Mouse (Mus musculus): ENCODE data around the gene Slain1. TPM values are rescaled to one million over a fixed set of nuclear protein-coding genes. Genes with fewer than 3 reads are reported as not detected.

Gene Slain1
- polyA plus RNA-seq, 1 experiment from 2014 or later: 0.99 TPM

DNA sequence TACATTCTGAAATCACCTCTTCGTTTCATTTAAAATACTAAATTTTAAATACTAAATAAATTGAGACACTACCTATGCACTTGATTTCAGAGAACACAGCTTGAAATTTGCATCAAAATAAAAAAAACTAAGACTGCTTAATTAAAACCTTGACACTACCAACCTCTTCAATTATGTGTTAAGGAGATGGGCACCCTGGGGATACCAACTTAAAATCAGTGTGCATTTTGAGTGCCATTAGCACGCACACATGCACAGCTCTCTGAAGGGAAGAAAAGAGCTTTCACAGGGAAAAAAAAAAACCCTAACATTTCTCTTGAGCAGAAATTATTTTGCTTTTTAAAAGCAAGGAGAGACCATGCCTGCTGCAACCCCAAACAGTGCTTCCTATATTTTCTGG, 2.0 kb upstream of the Slain1 start:
- peaks cover 8% of the 10 kb centered on the region for H3K4me1 ChIP-seq (ENCODE audit: insufficient read depth, low read length)
- no peak overlapping the region for H3K27ac ChIP-seq (ENCODE audit: low read length)
- H3K4me3 ChIP-seq (ENCODE audit: low read length): no peak overlapping the region
- no peaks in the 10 kb centered on the region for H3K36me3 ChIP-seq (ENCODE audit: insufficient read depth, low read length)
- WGBS: 97% methylated on average over 2 of the region's 2 CpGs
- no peaks in the 10 kb centered on the region for H3K9me3 ChIP-seq (ENCODE audit: low read length)
- no peak for ATAC-seq (ENCODE audit: low FRiP score, low TSS enrichment)
- no peak overlapping the region for H3K4me2 ChIP-seq (replicated peaks; ENCODE audit: low read depth, low read length)
- H3K27me3 ChIP-seq (ENCODE audit: insufficient read depth, low read length): peaks cover 20% of the 10 kb centered on the region; the same call in 1 of the 2 replicates
- H3K9ac ChIP-seq (replicated peaks; ENCODE audit: low read length): no peak overlapping the region

DNA sequence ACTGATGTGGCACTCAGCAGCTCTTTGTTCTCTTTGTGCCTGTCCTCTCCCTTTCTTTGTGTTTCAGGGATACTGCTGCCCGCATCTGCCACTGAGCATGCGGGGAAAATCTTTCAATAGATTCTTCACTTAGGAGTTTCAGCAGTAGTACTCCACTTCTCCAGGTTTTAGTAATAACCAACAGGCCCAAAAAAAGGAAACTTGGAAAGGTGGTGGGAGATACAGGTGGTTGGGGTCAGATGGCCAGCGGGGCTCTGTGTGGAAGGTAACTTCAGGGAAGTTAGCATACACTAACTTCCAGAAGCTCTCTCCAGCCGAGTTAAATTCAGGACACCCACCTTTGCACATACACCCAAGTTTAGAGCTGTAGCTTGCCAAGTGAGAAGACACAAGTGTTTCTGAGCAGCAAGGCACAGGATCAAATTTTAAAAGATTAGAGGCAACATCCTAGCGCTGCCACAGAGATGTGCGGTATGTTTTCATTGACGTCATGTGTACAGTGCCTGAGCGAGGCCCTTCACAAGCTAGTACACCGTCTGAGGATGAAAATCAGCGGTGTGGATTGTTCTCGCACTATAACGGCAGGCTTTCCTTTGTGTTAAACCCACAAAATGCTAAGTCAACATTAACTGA, 1.3 kb upstream of the Slain1 start:
- no peak for ATAC-seq (ENCODE audit: low FRiP score, low TSS enrichment)
- H3K4me2 ChIP-seq (replicated peaks; ENCODE audit: low read depth, low read length): peak overlapping the region; percentile 38
- WGBS: 25% methylated on average over 12 of the region's 12 CpGs
- no peak overlapping the region for H3K27ac ChIP-seq (ENCODE audit: low read length)
- no peak overlapping the region; the same call in 1 of the 2 replicates for H3K9ac ChIP-seq (replicated peaks; ENCODE audit: low read length)
- peak overlapping the region; percentile 8; the same call in 1 of the 2 replicates for H3K4me3 ChIP-seq (ENCODE audit: low read length)
- H3K9me3 ChIP-seq (ENCODE audit: low read length): no peaks in the 10 kb centered on the region
- H3K4me1 ChIP-seq (ENCODE audit: insufficient read depth, low read length): peaks cover 8% of the 10 kb centered on the region
- H3K27me3 ChIP-seq (ENCODE audit: insufficient read depth, low read length): peaks cover 20% of the 10 kb centered on the region; the same call in 1 of the 2 replicates
- no peaks in the 10 kb centered on the region for H3K36me3 ChIP-seq (ENCODE audit: insufficient read depth, low read length)

DNA sequence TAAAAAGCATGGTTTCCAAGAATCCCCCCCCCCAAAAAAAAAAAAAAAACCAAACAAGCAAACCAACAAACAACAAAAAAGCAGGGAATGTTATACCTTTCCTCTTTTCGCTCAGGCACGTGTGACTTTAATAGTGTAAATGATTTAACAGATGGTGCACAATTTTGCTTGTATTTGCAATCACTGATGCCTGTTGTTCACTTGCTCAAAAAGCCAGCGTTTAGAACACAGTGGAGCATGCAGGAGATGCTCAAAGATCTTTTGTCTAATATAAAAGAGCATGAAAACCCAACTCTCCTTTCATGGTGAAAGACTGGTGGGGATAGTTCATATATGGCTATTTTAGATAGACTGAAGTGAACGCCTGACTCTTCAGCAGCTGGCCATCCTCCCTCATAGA, 726 bp upstream of the Slain1 start:
- no peak for ATAC-seq (ENCODE audit: low FRiP score, low TSS enrichment)
- H3K9me3 ChIP-seq (ENCODE audit: low read length): no peaks in the 10 kb centered on the region
- no peaks in the 10 kb centered on the region for H3K36me3 ChIP-seq (ENCODE audit: insufficient read depth, low read length)
- H3K4me2 ChIP-seq (replicated peaks; ENCODE audit: low read depth, low read length): peak overlapping the region; percentile 92
- H3K9ac ChIP-seq (replicated peaks; ENCODE audit: low read length): no peak overlapping the region
- 34% methylated on average over 4 of the region's 4 CpGs for WGBS
- peaks cover 8% of the 10 kb centered on the region for H3K4me1 ChIP-seq (ENCODE audit: insufficient read depth, low read length)
- peaks cover 20% of the 10 kb centered on the region; the same call in 1 of the 2 replicates for H3K27me3 ChIP-seq (ENCODE audit: insufficient read depth, low read length)
- H3K4me3 ChIP-seq (ENCODE audit: low read length): no peak overlapping the region
- H3K27ac ChIP-seq (ENCODE audit: low read length): no peak overlapping the region

DNA sequence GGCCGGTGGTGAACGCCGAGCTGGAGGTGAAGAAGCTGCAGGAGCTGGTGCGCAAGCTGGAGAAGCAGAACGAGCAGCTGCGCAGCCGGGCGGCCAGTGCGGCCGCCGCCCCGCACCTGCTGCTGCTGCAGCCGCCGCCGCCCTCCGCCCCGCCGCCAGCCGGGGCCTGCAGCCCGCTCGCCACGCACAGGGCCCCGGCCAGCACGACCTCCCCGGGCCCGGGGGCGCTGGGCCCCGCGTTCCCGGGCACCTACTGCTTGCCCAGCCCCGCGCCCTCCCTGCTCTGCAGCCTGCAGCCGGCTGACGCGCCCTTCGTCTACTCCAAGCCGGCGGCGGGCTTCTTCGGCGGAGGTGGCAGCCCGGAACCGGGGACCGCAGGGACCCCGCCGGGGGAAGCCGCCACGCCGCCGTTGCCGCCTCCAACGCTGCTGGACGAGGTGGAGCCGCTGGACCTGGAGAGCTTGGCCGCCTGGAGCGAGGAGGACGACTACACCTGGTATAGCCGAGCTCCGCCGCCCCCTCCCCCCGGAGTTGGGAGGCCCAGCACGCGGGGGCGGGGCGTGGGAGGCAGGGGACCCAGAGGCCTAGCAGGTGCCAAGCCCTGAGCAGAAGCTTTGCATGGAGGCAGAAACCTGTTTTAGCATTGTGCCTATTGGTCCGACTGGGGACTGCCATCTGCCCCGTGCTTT, 529 bp downstream of the Slain1 start:
- H3K27ac ChIP-seq (ENCODE audit: low read length): peak overlapping the region; percentile 85
- peak; percentile 82 for ATAC-seq (ENCODE audit: low FRiP score, low TSS enrichment)
- H3K9me3 ChIP-seq (ENCODE audit: low read length): no peaks in the 10 kb centered on the region
- H3K4me1 ChIP-seq (ENCODE audit: insufficient read depth, low read length): peaks cover 8% of the 10 kb centered on the region
- peak overlapping the region; percentile 75 for H3K9ac ChIP-seq (replicated peaks; ENCODE audit: low read length)
- H3K4me2 ChIP-seq (replicated peaks; ENCODE audit: low read depth, low read length): peak overlapping the region; percentile 92
- H3K4me3 ChIP-seq (ENCODE audit: low read length): peak overlapping the region; percentile 70
- WGBS: under 1% methylated on average over 51 of the region's 67 CpGs
- peaks cover 20% of the 10 kb centered on the region; the same call in 1 of the 2 replicates for H3K27me3 ChIP-seq (ENCODE audit: insufficient read depth, low read length)
- H3K36me3 ChIP-seq (ENCODE audit: insufficient read depth, low read length): no peaks in the 10 kb centered on the region

DNA sequence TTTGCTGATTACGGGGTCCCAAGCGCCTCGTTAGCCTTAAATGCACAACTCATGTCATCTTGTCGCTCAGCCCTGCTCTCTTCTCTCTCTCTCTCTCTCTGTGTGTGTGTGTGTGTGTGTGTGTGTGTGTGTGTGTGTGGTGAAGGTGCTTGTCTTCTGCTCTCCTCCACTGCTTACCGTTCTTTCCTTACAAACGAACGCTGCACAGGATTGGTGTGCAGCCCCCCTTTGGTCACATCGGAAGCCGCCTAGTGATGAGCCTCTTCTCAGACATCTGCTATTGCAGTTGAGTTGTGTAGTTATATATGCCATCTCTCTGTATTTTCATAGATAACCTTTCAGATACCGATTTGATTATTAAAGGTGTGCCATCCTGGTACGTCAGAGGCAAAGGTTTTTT, 1.1 kb downstream of the Slain1 start:
- Histone ChIP-seq H3K9ac (replicated peaks; ENCODE audit: low read length) (peak overlapping the region; percentile 75; the same call in 1 of the 2 replicates), H3K4me2 (replicated peaks; ENCODE audit: low read depth, low read length) (peak overlapping the region; percentile 92), H3K27ac (ENCODE audit: low read length) (no peak overlapping the region), H3K27me3 (ENCODE audit: insufficient read depth, low read length) (peaks cover 20% of the 10 kb centered on the region; the same call in 1 of the 2 replicates), H3K4me3 (ENCODE audit: low read length) (peak overlapping the region; percentile 70), H3K9me3 (ENCODE audit: low read length) (no peaks in the 10 kb centered on the region), H3K36me3 (ENCODE audit: insufficient read depth, low read length) (no peaks in the 10 kb centered on the region), H3K4me1 (ENCODE audit: insufficient read depth, low read length) (peaks cover 8% of the 10 kb centered on the region)
- WGBS: 3% methylated on average over 11 of the region's 11 CpGs
- no peak; the same call in 1 of the 2 replicates for ATAC-seq (ENCODE audit: low FRiP score, low TSS enrichment)

DNA sequence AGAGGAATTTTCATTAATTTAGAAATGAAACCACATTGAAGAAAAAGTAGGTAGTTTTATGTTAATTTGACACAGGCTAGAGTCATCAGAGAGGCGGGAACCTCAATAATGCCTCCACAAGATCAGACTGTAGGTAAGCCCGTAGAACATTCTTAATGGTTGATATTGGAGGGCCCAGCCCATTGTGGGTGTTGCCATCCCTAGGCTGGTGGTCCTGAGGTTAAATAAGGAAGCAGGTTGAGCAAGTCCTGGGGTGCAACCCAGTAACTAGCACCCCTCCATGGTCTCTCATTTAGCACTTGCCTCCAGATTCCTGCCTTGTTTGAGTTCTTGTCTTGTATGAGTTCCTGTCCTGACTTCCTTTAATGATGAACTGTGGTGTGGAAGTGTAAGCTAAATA, 1.5 kb downstream of the Slain1 start:
- Histone ChIP-seq H3K27me3 (ENCODE audit: insufficient read depth, low read length) (peaks cover 20% of the 10 kb centered on the region; the same call in 1 of the 2 replicates), H3K9ac (replicated peaks; ENCODE audit: low read length) (no peak overlapping the region), H3K4me3 (ENCODE audit: low read length) (peak overlapping the region; percentile 70), H3K27ac (ENCODE audit: low read length) (no peak overlapping the region), H3K4me2 (replicated peaks; ENCODE audit: low read depth, low read length) (peak overlapping the region; percentile 92), H3K9me3 (ENCODE audit: low read length) (no peaks in the 10 kb centered on the region), H3K36me3 (ENCODE audit: insufficient read depth, low read length) (no peaks in the 10 kb centered on the region), H3K4me1 (ENCODE audit: insufficient read depth, low read length) (peaks cover 8% of the 10 kb centered on the region)
- ATAC-seq (ENCODE audit: low FRiP score, low TSS enrichment): no peak
- 54% methylated on average over 2 of the region's 2 CpGs for WGBS

DNA sequence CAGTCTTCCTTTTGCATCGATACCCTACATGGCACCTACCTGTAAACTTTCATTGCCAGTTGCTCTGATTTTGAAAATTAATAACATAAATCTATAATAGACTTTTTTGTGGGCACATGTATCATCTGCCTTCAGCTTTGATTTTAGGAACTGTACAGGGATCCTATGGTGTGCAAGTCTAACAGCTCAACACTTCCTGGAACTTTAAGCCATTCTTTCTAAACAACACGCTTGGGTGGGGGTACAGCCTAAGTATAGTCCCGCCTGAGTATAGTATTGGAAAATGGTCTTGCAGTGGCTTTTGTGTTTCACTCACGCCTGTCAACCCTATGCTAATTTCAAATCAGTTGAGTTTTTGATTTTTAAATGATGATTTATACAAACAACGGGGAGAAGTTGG, 2.5 kb downstream of the Slain1 start:
- H3K4me1 ChIP-seq (ENCODE audit: insufficient read depth, low read length): peaks cover 8% of the 10 kb centered on the region
- no peak overlapping the region for H3K27ac ChIP-seq (ENCODE audit: low read length)
- H3K4me2 ChIP-seq (replicated peaks; ENCODE audit: low read depth, low read length): no peak overlapping the region
- peaks cover 20% of the 10 kb centered on the region; the same call in 1 of the 2 replicates for H3K27me3 ChIP-seq (ENCODE audit: insufficient read depth, low read length)
- WGBS: 89% methylated on average over 5 of the region's 5 CpGs
- no peaks in the 10 kb centered on the region for H3K9me3 ChIP-seq (ENCODE audit: low read length)
- ATAC-seq (ENCODE audit: low FRiP score, low TSS enrichment): no peak
- no peaks in the 10 kb centered on the region for H3K36me3 ChIP-seq (ENCODE audit: insufficient read depth, low read length)
- H3K4me3 ChIP-seq (ENCODE audit: low read length): no peak overlapping the region
- H3K9ac ChIP-seq (replicated peaks; ENCODE audit: low read length): no peak overlapping the region

DNA sequence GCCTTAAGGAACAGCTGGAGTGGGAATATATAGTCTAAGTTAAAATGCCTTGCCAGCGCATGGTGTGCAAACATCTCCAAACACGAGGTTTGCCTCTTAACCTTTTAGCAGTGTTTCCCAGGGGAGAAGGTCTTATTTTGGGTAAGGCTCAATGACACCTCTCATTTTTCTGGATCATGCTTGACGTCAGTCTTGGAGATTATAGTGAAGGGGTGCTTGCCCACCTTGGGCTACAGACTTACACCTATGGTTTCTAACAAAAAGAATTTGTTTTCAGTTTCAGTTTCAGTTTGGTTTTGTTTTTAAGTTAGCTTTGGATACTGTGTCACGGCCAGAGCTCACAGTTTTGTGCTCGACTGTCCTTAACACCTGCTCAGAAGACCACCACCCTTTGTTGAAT, 3.8 kb downstream of the Slain1 start:
- H3K36me3 ChIP-seq (ENCODE audit: insufficient read depth, low read length): no peaks in the 10 kb centered on the region
- H3K9ac ChIP-seq (replicated peaks; ENCODE audit: low read length): no peak overlapping the region
- no peak for ATAC-seq (ENCODE audit: low FRiP score, low TSS enrichment)
- H3K27ac ChIP-seq (ENCODE audit: low read length): no peak overlapping the region
- H3K4me2 ChIP-seq (replicated peaks; ENCODE audit: low read depth, low read length): no peak overlapping the region
- peaks cover 20% of the 10 kb centered on the region; the same call in 1 of the 2 replicates for H3K27me3 ChIP-seq (ENCODE audit: insufficient read depth, low read length)
- H3K4me3 ChIP-seq (ENCODE audit: low read length): no peak overlapping the region
- H3K9me3 ChIP-seq (ENCODE audit: low read length): no peaks in the 10 kb centered on the region
- WGBS: 58% methylated on average over 5 of the region's 5 CpGs
- peaks cover 7% of the 10 kb centered on the region for H3K4me1 ChIP-seq (ENCODE audit: insufficient read depth, low read length)

DNA sequence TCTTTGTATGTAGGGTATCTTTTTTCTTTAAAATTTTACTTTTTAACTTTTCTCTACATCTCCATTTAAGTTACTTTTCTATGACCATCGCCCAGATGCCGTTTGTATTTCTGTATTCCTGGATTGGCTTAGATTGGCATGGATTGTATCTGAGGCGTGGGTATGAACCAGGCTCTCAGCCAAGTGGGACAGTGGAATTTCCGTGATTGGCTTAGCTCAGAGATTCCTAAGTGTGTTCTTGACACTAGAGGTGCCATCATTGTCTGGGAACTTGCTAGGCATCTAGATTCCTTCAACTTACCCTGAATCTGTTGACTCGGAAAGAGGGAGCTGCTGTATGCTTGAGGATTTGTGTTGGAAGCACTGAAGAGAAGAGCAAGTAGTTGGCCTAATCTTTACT, 5.4 kb downstream of the Slain1 start:
- Histone ChIP-seq H3K4me1 (ENCODE audit: insufficient read depth, low read length) (peaks cover 5% of the 10 kb centered on the region), H3K27ac (ENCODE audit: low read length) (no peak overlapping the region), H3K9ac (replicated peaks; ENCODE audit: low read length) (no peak overlapping the region), H3K4me2 (replicated peaks; ENCODE audit: low read depth, low read length) (no peak overlapping the region), H3K36me3 (ENCODE audit: insufficient read depth, low read length) (no peaks in the 10 kb centered on the region), H3K4me3 (ENCODE audit: low read length) (no peak overlapping the region), H3K9me3 (ENCODE audit: low read length) (no peaks in the 10 kb centered on the region), H3K27me3 (ENCODE audit: insufficient read depth, low read length) (peaks cover 6% of the 10 kb centered on the region; the same call in 1 of the 2 replicates)
- WGBS: 80% methylated on average over 5 of the region's 5 CpGs
- ATAC-seq (ENCODE audit: low FRiP score, low TSS enrichment): no peak

DNA sequence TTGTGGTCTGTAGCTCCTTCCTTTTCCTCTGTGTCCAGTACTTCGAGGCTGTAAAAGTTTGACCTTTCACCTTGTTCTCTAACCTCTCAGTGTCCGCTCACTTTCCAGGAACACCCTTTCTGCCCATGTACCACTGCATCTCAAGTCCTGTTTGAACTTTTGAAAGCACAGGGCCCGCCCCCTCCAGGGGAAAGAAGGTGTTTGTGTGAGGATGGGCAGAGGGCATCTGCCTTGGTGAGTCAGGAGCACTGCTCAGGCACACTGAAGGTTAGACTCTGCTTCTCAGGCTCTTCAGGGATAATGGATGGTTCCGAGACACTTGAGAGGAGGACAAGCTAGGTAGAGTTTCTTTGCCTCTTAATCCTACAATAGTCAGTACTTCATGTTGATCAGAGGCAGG, 7.8 kb downstream of the Slain1 start:
- H3K9ac ChIP-seq (replicated peaks; ENCODE audit: low read length): no peak overlapping the region

More for the DNA sequence above, 7.8 kb downstream of the Slain1 start:
- H3K36me3 ChIP-seq (ENCODE audit: insufficient read depth, low read length): no peaks in the 10 kb centered on the region
- no peak overlapping the region for H3K4me2 ChIP-seq (replicated peaks; ENCODE audit: low read depth, low read length)
- 56% methylated on average over 4 of the region's 4 CpGs for WGBS
- no peaks in the 10 kb centered on the region for H3K27me3 ChIP-seq (ENCODE audit: insufficient read depth, low read length)
- H3K9me3 ChIP-seq (ENCODE audit: low read length): no peaks in the 10 kb centered on the region
- H3K27ac ChIP-seq (ENCODE audit: low read length): no peak overlapping the region
- no peak for ATAC-seq (ENCODE audit: low FRiP score, low TSS enrichment)
- H3K4me3 ChIP-seq (ENCODE audit: low read length): no peak overlapping the region
- no peaks in the 10 kb centered on the region for H3K4me1 ChIP-seq (ENCODE audit: insufficient read depth, low read length)

All from kidney, embryonic 16.5 days (tissue).